Mouse (Mus musculus): ENCODE data around the gene Clca4b.

- TF ChIP-seq CTCF (IDR thresholded peaks at IDR 0.05; ENCODE audit: control insufficient read depth, insufficient read depth, insufficient read length) (no peak), USF1 (IDR thresholded peaks at IDR 0.05; ENCODE audit: low read depth) (no peak), MYOD1 (IDR thresholded peaks at IDR 0.05; ENCODE audit: control insufficient read depth, insufficient read length, low read depth) (no peak), CEBPB (IDR thresholded peaks at IDR 0.05; ENCODE audit: low read depth) (no peak), MAX (IDR thresholded peaks at IDR 0.05) (no peak)
These were observed at the start of gene Clca4b for GRCm38 (mm10) chr3:144932335-144932734.

All from C2C12 (cell line).